Mouse (Mus musculus) stomach, postnatal 0 days (tissue): ENCODE measurements around the gene Plcl2.

Experiments
- CTCF ChIP-seq: IDR thresholded peaks from 2 replicates; pipeline ENCODE4 v1.5.1; 2016; ENCODE audit warnings: antibody characterized with exemption, low read depth, mild to moderate bottlenecking, moderate library complexity
- EP300 ChIP-seq: optimal IDR thresholded peaks from 2 replicates; pipeline ENCODE3; 2016; ENCODE audit warnings: antibody characterized with exemption

GRCm38 (mm10) chr17:50655416-50655776 lies 146.2 kb downstream of the Plcl2 start:
- TF ChIP-seq CTCF (no peak), EP300 (no peak)
